In the genomic region with DNA sequence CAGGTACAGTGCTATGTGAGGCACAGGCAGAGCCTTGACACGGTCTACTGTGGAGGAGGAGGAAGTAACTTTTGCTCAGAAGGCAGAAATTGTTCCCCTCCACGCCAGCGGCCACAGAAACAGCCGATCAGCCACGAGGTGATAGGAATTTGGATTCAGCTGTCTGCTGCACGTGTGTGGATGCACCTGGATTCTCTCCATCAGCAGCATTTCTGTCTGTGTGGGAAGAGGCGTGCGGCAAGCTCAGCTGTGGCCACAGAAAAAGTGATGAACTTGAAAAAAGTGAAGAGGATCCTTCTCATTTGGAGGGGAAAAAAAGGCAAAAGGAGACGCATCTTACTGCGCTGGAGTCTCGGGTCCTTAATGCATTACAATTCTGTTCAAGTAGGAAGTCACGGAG, we compare ENCODE assay signal across 19 mouse cellular contexts.
DNase-seq lines count a peak whose midpoint lies in the region; ATAC-seq and TF ChIP-seq lines count a peak whose summit lies in the region.
"Had no signal": no experiment of that assay in that cellular context is flagged by ENCODE, and none has a peak within 500 bp of the region (broad histone marks: within the 10 kb centered on the region; RNA-seq: fewer than 3 reads in every experiment).

No protein-coding gene starts in this region.

- no peak for DNase-seq in layer of hippocampus, adult 2 months (ENCODE audit: low spot score in 2 of 2)
- no peak for DNase-seq in layer of hippocampus, adult 9-10 months (ENCODE audit: low spot score)
- no peak for DNase-seq in midbrain, embryonic 10.5 days (ENCODE audit: low spot score)
- no peak for DNase-seq in midbrain, embryonic 11.5 days (ENCODE audit: low spot score, missing footprints)
- peak; percentile 24 for DNase-seq in right cerebral cortex, postnatal 25 days
- DNase-seq in right cerebral cortex, postnatal 14 days: no peak
- DNase-seq in ovary, postnatal 14 days (ENCODE audit: low spot score): no peak
- DNase-seq: adrenal gland, adult 2 months; adrenal gland, postnatal 10 days; adrenal gland, postnatal 25 days; cerebellum, adult 11-12 months; cerebellum, adult 2 months; cerebellum, adult 9-10 months; cerebellum, postnatal 10 days; cerebellum, postnatal 25 days had no signal

- ATAC-seq in midbrain, embryonic 11.5 days (ENCODE audit: low FRiP score): no peak
- ATAC-seq: forebrain, embryonic 13.5 days; forebrain, embryonic 15.5 days had no signal

- WGBS in midbrain, embryonic 10.5 days: 88% methylated on average over 12 of the region's 12 CpGs
- WGBS in midbrain, embryonic 11.5 days: 89% methylated on average over 12 of the region's 12 CpGs

- no peak overlapping the region for H3K4me3 ChIP-seq in layer of hippocampus, adult 2 months
- no peak overlapping the region for H3K4me3 ChIP-seq in midbrain, embryonic 10.5 days
- no peak overlapping the region for H3K4me3 ChIP-seq in midbrain, embryonic 11.5 days (ENCODE audit: low read depth, low read length)
- H3K4me3 ChIP-seq: embryonic facial prominence, embryonic 10.5 days; embryonic facial prominence, embryonic 12.5 days; forebrain, embryonic 13.5 days; forebrain, embryonic 15.5 days had no signal

- no peak overlapping the region for H3K4me2 ChIP-seq in midbrain, embryonic 11.5 days
- H3K4me2 ChIP-seq: embryonic facial prominence, embryonic 12.5 days; forebrain, embryonic 13.5 days; forebrain, embryonic 15.5 days had no signal

- H3K27ac ChIP-seq in layer of hippocampus, adult 2 months: 0 out of 2 replicates have a peak overlapping the region, but pooled peaks have one; percentile 14
- H3K27ac ChIP-seq in midbrain, embryonic 10.5 days (replicated peaks): 0 out of 2 replicates have a peak overlapping the region, but pooled peaks have one; percentile 9
- no peak overlapping the region for H3K27ac ChIP-seq in midbrain, embryonic 11.5 days (ENCODE audit: low read depth, low read length)
- H3K27ac ChIP-seq: embryonic facial prominence, embryonic 10.5 days; embryonic facial prominence, embryonic 12.5 days; forebrain, embryonic 13.5 days; forebrain, embryonic 15.5 days had no signal

- no peaks in the 10 kb centered on the region for H3K36me3 ChIP-seq in midbrain, embryonic 10.5 days
- H3K36me3 ChIP-seq in midbrain, embryonic 11.5 days (ENCODE audit: control insufficient read depth, insufficient read depth, low read length): no peaks in the 10 kb centered on the region
- H3K36me3 ChIP-seq: embryonic facial prominence, embryonic 10.5 days; embryonic facial prominence, embryonic 12.5 days; forebrain, embryonic 15.5 days had no signal

- no peak overlapping the region for H3K9ac ChIP-seq in midbrain, embryonic 11.5 days (ENCODE audit: low read length)
- H3K9ac ChIP-seq: embryonic facial prominence, embryonic 12.5 days; forebrain, embryonic 13.5 days; forebrain, embryonic 15.5 days had no signal

- TF ChIP-seq CTCF in layer of hippocampus, adult 2 months (conservative IDR thresholded peaks at IDR 0.05): no peak

- H3K9me3 ChIP-seq in midbrain, embryonic 10.5 days (replicated peaks): no peaks in the 10 kb centered on the region
- no peaks in the 10 kb centered on the region for H3K9me3 ChIP-seq in midbrain, embryonic 11.5 days (ENCODE audit: control insufficient read depth, low read length)
- H3K9me3 ChIP-seq: embryonic facial prominence, embryonic 10.5 days; embryonic facial prominence, embryonic 12.5 days; forebrain, embryonic 13.5 days; forebrain, embryonic 15.5 days had no signal

- peaks cover 33% of the 10 kb centered on the region for H3K27me3 ChIP-seq in midbrain, embryonic 10.5 days (ENCODE audit: low read depth, poor library complexity, severe bottlenecking)
- no peaks in the 10 kb centered on the region for H3K27me3 ChIP-seq in midbrain, embryonic 11.5 days (ENCODE audit: control insufficient read depth, insufficient read depth, low read length)
- H3K27me3 ChIP-seq: embryonic facial prominence, embryonic 12.5 days; forebrain, embryonic 15.5 days had no signal

- H3K4me1 ChIP-seq in midbrain, embryonic 10.5 days: peaks cover 23% of the 10 kb centered on the region
- H3K4me1 ChIP-seq in midbrain, embryonic 11.5 days (ENCODE audit: control insufficient read depth, insufficient read depth, low read length): peaks cover 17% of the 10 kb centered on the region
